ENCODE assay signal across 13 mouse cellular contexts in genomic region chr14:49219466-49220022, GRCm38 (mm10). TPM values are rescaled to one million over a fixed set of nuclear protein-coding genes. Genes with fewer than 3 reads are reported as not detected.
A peak's percentile ranks its signal among the peaks of the same experiment; 100 is the strongest.
DNase-seq lines count a peak whose midpoint lies in the region.
"Not testable (repeated sequence)": the region's sequence is repeated elsewhere in the genome, so short reads cannot be mapped to it uniquely, and the experiment has no call there.
"Had no signal": no experiment of that assay in that cellular context is flagged by ENCODE, and none has a peak within 500 bp of the region (broad histone marks: within the 10 kb centered on the region; RNA-seq: fewer than 3 reads in every experiment).

No protein-coding gene starts in this region.

- peak; percentile 46 for DNase-seq in 416B (ENCODE audit: low read depth)
- DNase-seq in CD4-positive, CD25-positive, alpha-beta regulatory T cell, adult 2 months (ENCODE audit: low read depth, low spot score), result peak; percentile 53
- peak; percentile 66 for DNase-seq in heart, adult 11 months
- DNase-seq in natural killer cell, adult 2 months (ENCODE audit: low spot score in 2 of 2), result peak; percentile 37 to 59
- DNase-seq in splenic B cell, adult 2 months (ENCODE audit: low read depth, low spot score), result peak; percentile 38
- DNase-seq in thymus, postnatal 0 days (ENCODE audit: low spot score), result peak; percentile 43
- peak; percentile 27 to 56 for DNase-seq in thymus, postnatal 36 days

- H3K27me3 ChIP-seq in splenic B cell, adult 2 months (ENCODE audit: control insufficient read depth, insufficient read depth, low read length, poor library complexity, severe bottlenecking), result not testable (repeated sequence)

- H3K36me3 ChIP-seq in splenic B cell, adult 2 months (ENCODE audit: control insufficient read depth, insufficient read depth, low read length, poor library complexity, severe bottlenecking), result not testable (repeated sequence)

RNA-seq across cellular contexts. Expression of gene ccdc198, which starts 25.7 kb away (rescaled TPM):
- 0.23 TPM in 1 of 2 replicates, not detected in the other for polyA plus RNA-seq in thymus, postnatal 0 days (2015; fragmentation: Nextera tagmentation; extraction: Ambion mirVana)
- polyA plus RNA-seq: activated CD4-positive, CD25-positive, alpha-beta regulatory T cell, adult 4 months; C2C12; cortical plate, adult 2 months; embryonic facial prominence, embryonic 10.5 days; erythroblast, embryonic 14.5 days; heart, adult 2 months had no signal

RNA-seq across cellular contexts. Expression of gene Naa30, which starts 47.5 kb away (rescaled TPM):
- 8.9 and 13.0 TPM in 2 replicates for polyA plus RNA-seq in thymus, postnatal 0 days (2015; fragmentation: Nextera tagmentation; extraction: Ambion mirVana)

Comparison
In these comparisons a context has a peak if more than half of its experiments do, and no peak if none do; other contexts are left out.
1. Peak in every context shown above with its lines: DNase-seq.